Mouse (Mus musculus) neural tube, embryonic 11.5 days (tissue): Measurements from ENCODE around the gene Slc1a3. TPM values are rescaled to one million over a fixed set of nuclear protein-coding genes. Genes with fewer than 3 reads are reported as not detected.

Experiments used
- ATAC-seq: fragments of 200-750 bp; cut with Nextera tagmentation; 2 replicates; pipeline ENCODE4 v1.8.0; 2017; ENCODE audit warnings: moderate number of reproducible peaks, mild to moderate bottlenecking, moderate TSS enrichment, moderate library complexity; ENCODE audit not compliant: insufficient read depth, low FRiP score, low TSS enrichment
- DNase-seq: peaks from one replicate; pipeline ENCODE4 v3.0.0-alpha.2; 2015; ENCODE audit warnings: low spot score
- H3K27ac ChIP-seq: fragments of 300-500 bp; sonication (generic); 2 replicates; pipeline ENCODE4 v1.5.1; 2014; ENCODE audit warnings: low read depth, mild to moderate bottlenecking, low read length
- H3K27me3 ChIP-seq: fragments of 300-500 bp; sonication (generic); 2 replicates; pipeline ENCODE4 v1.6.1; 2014; ENCODE audit warnings: mild to moderate bottlenecking, low read length, mixed read lengths; ENCODE audit not compliant: control insufficient read depth, insufficient read depth
- H3K36me3 ChIP-seq: fragments of 300-500 bp; sonication (generic); 2 replicates; pipeline ENCODE4 v1.6.1; 2014; ENCODE audit warnings: mild to moderate bottlenecking, low read length, moderate library complexity, mixed read lengths; ENCODE audit not compliant: control insufficient read depth, insufficient read depth
- H3K4me1 ChIP-seq: fragments of 300-500 bp; sonication (generic); 2 replicates; pipeline ENCODE4 v1.6.1; 2014; ENCODE audit warnings: low read length, mixed read lengths; ENCODE audit not compliant: control insufficient read depth, insufficient read depth
- H3K4me2 ChIP-seq: fragments of 300-500 bp; sonication (generic); 2 replicates; pipeline ENCODE4 v1.6.1; 2014; ENCODE audit warnings: low read depth, mild to moderate bottlenecking, moderate library complexity
- H3K4me3 ChIP-seq: fragments of 300-500 bp; sonication (generic); 2 replicates; pipeline ENCODE4 v1.5.1; 2014; ENCODE audit warnings: low read depth, low read length
- H3K9ac ChIP-seq: fragments of 300-500 bp; sonication (generic); 2 replicates; pipeline ENCODE4 v1.6.1; 2014; ENCODE audit warnings: mild to moderate bottlenecking, low read length
- H3K9me3 ChIP-seq: fragments of 300-500 bp; sonication (generic); 2 replicates; pipeline ENCODE4 v1.6.1; 2016; ENCODE audit warnings: low read length; ENCODE audit not compliant: control insufficient read depth
- WGBS: fragments of 180-500 bp; shearing (Covaris S2); extraction: QIAGEN DNeasy Blood & Tissue Kit; methylation state at CpG from one replicate; pipeline ENCODE4 v1.1.7; 2014; 5-methylcytosine and 5-hydroxymethylcytosine counted together
- polyA plus RNA-seq: library from polyadenylated mRNA; unstranded; fragments of >200 nt; fragmentation: Nextera tagmentation; extraction: Ambion mirVana; gene quantifications from 2 replicates; pipeline ENCODE4 v1.2.1, GENCODE M21; 2014

Gene Slc1a3
- polyA plus RNA-seq, 1 experiment from 2014 or later: 58.6 TPM

- ATAC-seq: no peak
- Histone ChIP-seq H3K4me3 (no peak overlapping the region), H3K4me1 (no peaks in the 10 kb centered on the region), H3K9ac (no peak overlapping the region), H3K9me3 (no peaks in the 10 kb centered on the region), H3K27me3 (no peaks in the 10 kb centered on the region), H3K36me3 (no peaks in the 10 kb centered on the region), H3K27ac (no peak overlapping the region), H3K4me2 (no peak overlapping the region)
- 14% methylated on average over 7 of the region's 7 CpGs for WGBS
- peak; percentile 33 for DNase-seq
Measured at GRCm38 (mm10) chr15:8733669-8734362, 23.3 kb upstream of the Slc1a3 start.

- no peak overlapping the region for H3K9ac ChIP-seq
- H3K27me3 ChIP-seq: no peaks in the 10 kb centered on the region
- no peaks in the 10 kb centered on the region for H3K9me3 ChIP-seq
- H3K4me3 ChIP-seq: no peak overlapping the region
- no peak for DNase-seq
- WGBS: 92% methylated on average over 7 of the region's 7 CpGs
- H3K4me2 ChIP-seq: no peak overlapping the region
- ATAC-seq: no peak
- no peaks in the 10 kb centered on the region for H3K36me3 ChIP-seq
- H3K4me1 ChIP-seq: no peaks in the 10 kb centered on the region
- H3K27ac ChIP-seq: no peak overlapping the region
Measured at GRCm38 (mm10) chr15:8728861-8729260, 18.3 kb upstream of the Slc1a3 start.

DNA sequence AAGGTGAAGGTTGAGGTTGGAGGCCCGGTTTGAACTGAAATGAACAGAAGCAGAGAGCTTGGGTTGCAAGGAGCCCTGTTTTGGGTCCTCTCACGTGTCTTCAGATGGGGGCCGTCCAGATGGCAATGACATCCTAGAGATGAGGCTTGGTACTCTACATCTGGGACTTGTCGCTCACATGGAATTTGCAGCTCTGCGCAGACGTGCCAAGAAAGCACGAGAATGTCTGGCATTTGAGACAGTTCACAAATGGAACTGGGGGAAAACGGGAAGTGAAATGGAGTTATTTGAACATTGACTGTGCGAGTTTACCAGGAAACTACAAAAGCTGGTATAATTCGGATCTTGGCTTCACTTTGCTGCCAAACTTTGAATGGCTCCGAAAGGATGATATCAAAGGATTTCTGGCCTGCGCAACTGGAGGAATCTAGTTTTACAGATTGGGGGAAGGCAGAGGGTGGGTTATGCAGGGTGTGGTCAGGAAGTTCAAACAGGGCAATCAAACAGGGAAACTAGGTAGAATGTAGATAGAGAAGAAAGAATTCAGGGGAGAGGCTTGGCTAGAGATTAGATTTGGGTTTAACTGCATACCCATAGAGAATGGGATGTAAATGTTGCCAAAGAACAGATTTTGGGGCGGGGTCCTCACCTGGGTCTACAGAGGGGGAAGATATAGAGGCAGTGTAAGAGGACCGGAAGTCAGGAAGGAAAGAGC is 12.0 kb upstream of the Slc1a3 start:
- no peaks in the 10 kb centered on the region for H3K36me3 ChIP-seq
- no peaks in the 10 kb centered on the region for H3K4me1 ChIP-seq
- ATAC-seq (no peak), DNase-seq (no peak)
- no peaks in the 10 kb centered on the region for H3K27me3 ChIP-seq
- no peak overlapping the region for H3K4me2 ChIP-seq
- WGBS: 92% methylated on average over 14 of the region's 14 CpGs
- H3K27ac ChIP-seq: no peak overlapping the region
- no peak overlapping the region for H3K9ac ChIP-seq
- no peaks in the 10 kb centered on the region for H3K9me3 ChIP-seq
- no peak overlapping the region for H3K4me3 ChIP-seq

DNA sequence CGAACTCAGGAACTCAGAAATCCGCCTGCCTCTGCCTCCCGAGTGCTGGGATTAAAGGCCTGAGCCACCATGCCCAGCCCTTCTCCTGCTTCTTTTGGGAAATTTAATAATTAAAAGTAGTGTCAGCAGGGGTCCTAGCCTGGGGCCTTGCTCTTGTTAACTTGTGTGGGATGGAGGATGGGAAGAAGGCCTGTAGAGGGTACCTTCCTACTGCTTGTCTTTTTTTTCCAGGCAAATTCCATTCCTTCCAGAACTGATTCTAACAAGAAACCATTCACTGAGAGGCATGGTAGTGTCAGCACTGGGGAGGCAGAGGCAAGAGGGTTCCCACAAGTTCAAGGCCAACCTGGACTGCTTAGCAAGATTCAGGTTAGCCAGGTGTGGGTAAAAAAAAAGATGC is 11.2 kb upstream of the Slc1a3 start:
- Histone ChIP-seq H3K9me3 (no peaks in the 10 kb centered on the region), H3K36me3 (no peaks in the 10 kb centered on the region), H3K4me2 (no peak overlapping the region), H3K4me3 (no peak overlapping the region), H3K4me1 (no peaks in the 10 kb centered on the region; the same call in 1 of the 2 replicates), H3K27ac (no peak overlapping the region), H3K9ac (no peak overlapping the region), H3K27me3 (no peaks in the 10 kb centered on the region)
- ATAC-seq (no peak), DNase-seq (no peak)
- WGBS: 100% methylated on average over 3 of the region's 3 CpGs

- no peak overlapping the region for H3K4me3 ChIP-seq
- H3K27ac ChIP-seq: no peak overlapping the region
- H3K9me3 ChIP-seq: no peaks in the 10 kb centered on the region
- no peak overlapping the region for H3K4me2 ChIP-seq
- H3K27me3 ChIP-seq: no peaks in the 10 kb centered on the region
- 34% methylated on average over 3 of the region's 3 CpGs for WGBS
- H3K9ac ChIP-seq: no peak overlapping the region
- DNase-seq (no peak), ATAC-seq (no peak)
- H3K36me3 ChIP-seq: no peaks in the 10 kb centered on the region
- H3K4me1 ChIP-seq: no peaks in the 10 kb centered on the region; the same call in 1 of the 2 replicates
Measured at GRCm38 (mm10) chr15:8721005-8721404, 10.4 kb upstream of the Slc1a3 start.

DNA sequence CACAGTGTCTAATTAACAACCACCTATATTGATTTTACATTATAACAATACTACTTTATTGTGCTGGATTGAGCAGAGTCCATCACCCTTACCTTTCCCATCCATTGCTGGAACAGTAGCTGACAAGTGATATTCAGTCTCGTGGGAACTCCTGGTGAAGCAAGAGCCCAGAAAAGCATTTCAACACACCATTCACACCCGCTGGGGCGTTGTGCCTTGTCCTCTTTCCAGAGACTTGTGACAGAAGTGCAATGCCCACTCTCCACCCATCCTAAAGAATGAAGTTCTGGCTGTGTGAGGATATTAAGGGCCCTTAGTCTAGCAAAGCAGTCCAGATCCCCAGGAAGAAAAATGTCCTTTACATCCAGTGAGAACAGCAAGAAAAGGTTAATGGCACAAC is 7.9 kb upstream of the Slc1a3 start:
- ATAC-seq: no peak

DNA sequence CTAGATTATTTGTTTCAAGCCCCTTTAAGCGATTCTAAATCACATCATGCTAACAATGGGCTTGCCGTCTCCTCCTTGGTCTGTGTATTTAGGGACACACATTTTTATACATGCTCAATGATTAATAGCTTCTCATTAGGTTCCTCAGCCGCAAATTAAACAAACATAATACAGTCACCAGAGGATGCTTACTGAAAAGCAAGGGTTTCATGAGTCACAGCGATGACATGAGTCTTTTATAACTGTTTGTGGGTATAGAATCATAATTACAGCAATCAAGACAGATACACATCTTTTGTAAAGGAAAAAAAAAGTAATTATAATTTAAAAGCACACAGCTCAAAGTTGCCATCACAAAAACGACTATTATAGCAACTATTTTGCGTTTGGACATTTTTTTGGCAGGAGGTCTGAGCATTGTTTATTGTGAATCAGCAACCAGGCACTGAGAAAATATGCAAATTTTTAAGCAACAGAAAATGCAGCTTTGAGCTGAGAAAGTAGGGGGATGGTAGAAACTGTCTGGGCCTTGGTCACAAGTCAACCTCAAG is 6.5 kb upstream of the Slc1a3 start:
- H3K4me2 ChIP-seq: 0 out of 2 replicates have a peak overlapping the region, but pooled peaks have one; percentile 1
- no peaks in the 10 kb centered on the region for H3K36me3 ChIP-seq
- no peaks in the 10 kb centered on the region for H3K9me3 ChIP-seq
- 38% methylated on average over 6 of the region's 6 CpGs for WGBS
- H3K9ac ChIP-seq: no peak overlapping the region
- DNase-seq: no peak
- ATAC-seq: peak; percentile 30
- no peaks in the 10 kb centered on the region; the same call in 1 of the 2 replicates for H3K4me1 ChIP-seq
- no peak overlapping the region for H3K27ac ChIP-seq
- no peak overlapping the region for H3K4me3 ChIP-seq
- no peaks in the 10 kb centered on the region for H3K27me3 ChIP-seq

More for the DNA sequence above, 7.9 kb upstream of the Slc1a3 start:
- no peak overlapping the region for H3K9ac ChIP-seq
- H3K27ac ChIP-seq: no peak overlapping the region
- 90% methylated on average over 3 of the region's 3 CpGs for WGBS
- no peak overlapping the region for H3K4me2 ChIP-seq
- DNase-seq: no peak
- no peaks in the 10 kb centered on the region; the same call in 1 of the 2 replicates for H3K4me1 ChIP-seq
- no peaks in the 10 kb centered on the region for H3K9me3 ChIP-seq
- no peak overlapping the region for H3K4me3 ChIP-seq
- H3K27me3 ChIP-seq: no peaks in the 10 kb centered on the region
- no peaks in the 10 kb centered on the region for H3K36me3 ChIP-seq

DNA sequence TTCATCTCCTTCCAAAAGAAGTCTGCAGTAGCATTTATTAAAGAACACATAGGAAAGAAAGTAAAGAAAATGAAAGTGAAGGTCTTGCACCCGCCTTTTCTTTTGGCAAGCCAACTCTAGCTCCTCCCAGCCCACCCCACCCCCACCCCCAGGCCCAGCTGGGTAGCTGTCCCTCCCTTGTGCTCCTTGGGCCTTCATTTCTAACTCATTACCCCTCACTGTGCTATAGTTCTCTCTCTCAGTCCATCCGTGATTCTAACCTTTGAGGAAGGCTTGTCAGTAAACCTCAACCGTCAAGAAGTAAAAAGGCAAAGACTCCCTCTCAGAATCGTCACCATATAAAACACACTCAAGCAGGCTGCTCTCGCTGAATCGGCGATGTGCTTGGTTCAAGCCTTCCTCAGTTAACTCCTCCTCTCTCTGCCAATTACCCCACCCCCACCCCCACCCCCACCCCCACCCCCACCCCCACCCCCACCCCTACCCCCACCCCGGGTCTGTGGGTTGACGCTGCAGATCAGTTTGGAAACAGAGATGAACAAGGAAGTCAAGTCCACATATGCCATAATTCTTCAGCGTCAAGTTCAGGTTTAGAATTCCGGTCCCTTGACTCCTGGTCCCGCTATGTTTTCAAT is 5.9 kb upstream of the Slc1a3 start:
- ATAC-seq (peak; percentile 51; the same call in 1 of the 2 replicates), DNase-seq (no peak)
- Histone ChIP-seq H3K9me3 (no peaks in the 10 kb centered on the region), H3K4me3 (no peak overlapping the region), H3K27me3 (no peaks in the 10 kb centered on the region), H3K36me3 (no peaks in the 10 kb centered on the region), H3K4me1 (no peaks in the 10 kb centered on the region; the same call in 1 of the 2 replicates), H3K4me2 (peak overlapping the region; percentile 4), H3K27ac (no peak overlapping the region), H3K9ac (no peak overlapping the region)
- 12% methylated on average over 12 of the region's 12 CpGs for WGBS
